Mouse (Mus musculus) heart, embryonic 11.5 days (tissue): ENCODE results near the gene Adamts18. TPM values are rescaled to one million over a fixed set of nuclear protein-coding genes. Genes with fewer than 3 reads are reported as not detected.
"Not testable (repeated sequence)": the region's sequence is repeated elsewhere in the genome, so short reads cannot be mapped to it uniquely, and the experiment has no call there.

Experiments used
- ATAC-seq: fragments of 200-750 bp; cut with Nextera tagmentation; replicated peaks from 2 replicates; pipeline ENCODE4 v1.8.0; 2017; ENCODE audit warnings: moderate library complexity; ENCODE audit not compliant: insufficient number of reproducible peaks, low FRiP score, low TSS enrichment
- H3K27ac ChIP-seq: fragments of 300-500 bp; sonication (generic); 2 replicates; pipeline ENCODE4 v1.5.1; 2014; ENCODE audit warnings: mild to moderate bottlenecking, low read depth, low read length
- H3K27me3 ChIP-seq: fragments of 300-500 bp; sonication (generic); 2 replicates; pipeline ENCODE4 v1.6.1; 2014; ENCODE audit warnings: mild to moderate bottlenecking, low read length, mixed read lengths; ENCODE audit not compliant: control insufficient read depth, insufficient read depth
- H3K36me3 ChIP-seq: fragments of 300-500 bp; sonication (generic); 2 replicates; pipeline ENCODE4 v1.6.1; 2014; ENCODE audit warnings: mild to moderate bottlenecking, low read length, moderate library complexity, mixed read lengths; ENCODE audit not compliant: control insufficient read depth, insufficient read depth
- H3K4me1 ChIP-seq: fragments of 300-500 bp; sonication (generic); 2 replicates; pipeline ENCODE4 v1.6.1; 2014; ENCODE audit warnings: low read length; ENCODE audit not compliant: control insufficient read depth, insufficient read depth
- H3K4me2 ChIP-seq: fragments of 300-500 bp; sonication (generic); 2 replicates; pipeline ENCODE4 v1.6.1; 2014; ENCODE audit warnings: mild to moderate bottlenecking, moderate library complexity
- H3K4me3 ChIP-seq: fragments of 300-500 bp; sonication (generic); 2 replicates; pipeline ENCODE4 v1.5.1; 2014; ENCODE audit warnings: low read depth, low read length
- H3K9ac ChIP-seq: fragments of 300-500 bp; sonication (generic); 2 replicates; pipeline ENCODE4 v1.6.1; 2014; ENCODE audit warnings: mild to moderate bottlenecking, low read depth, low read length, moderate library complexity
- H3K9me3 ChIP-seq: fragments of 300-500 bp; sonication (generic); replicated peaks from 2 replicates; pipeline ENCODE4 v1.6.1; 2016; ENCODE audit warnings: low read length; ENCODE audit not compliant: control insufficient read depth
- WGBS: fragments of 180-500 bp; shearing (Covaris S2); extraction: QIAGEN DNeasy Blood & Tissue Kit; methylation state at CpG from one replicate; pipeline ENCODE4 v1.1.7; 2014; ENCODE audit not compliant: insufficient replicate concordance; 5-methylcytosine and 5-hydroxymethylcytosine counted together
- polyA plus RNA-seq: library from polyadenylated mRNA; unstranded; fragments of >200 nt; fragmentation: Nextera tagmentation; extraction: Ambion mirVana; gene quantifications from 2 replicates; pipeline ENCODE4 v1.2.1, GENCODE M21; 2014

Adamts18 gene
- polyA plus RNA-seq, 1 experiment from 2014 or later = 4.6 TPM

DNA sequence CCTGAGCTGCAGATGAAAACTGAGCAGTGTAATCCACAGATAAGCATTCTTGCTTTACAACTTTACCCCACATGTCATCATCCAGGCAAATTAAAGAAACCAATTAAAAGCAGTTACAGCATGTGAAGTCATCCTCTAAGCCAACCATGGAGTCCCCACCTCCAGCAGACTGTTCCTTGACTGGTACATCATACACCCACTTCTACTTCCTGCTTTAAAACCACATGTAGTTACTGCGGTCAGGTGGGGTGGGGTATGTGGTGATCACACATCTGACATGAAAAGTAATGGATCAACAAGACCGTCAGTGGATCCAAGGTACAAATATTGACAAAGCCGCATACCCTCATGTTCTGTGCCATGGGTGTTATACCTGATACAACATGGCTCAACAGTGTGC lies 21.3 kb downstream of the Adamts18 start:
- Histone ChIP-seq H3K36me3 (no peaks in the 10 kb centered on the region), H3K9ac (no peak overlapping the region), H3K4me1 (no peaks in the 10 kb centered on the region), H3K4me2 (no peak overlapping the region), H3K27ac (no peak overlapping the region), H3K4me3 (no peak overlapping the region), H3K9me3 (no peaks in the 10 kb centered on the region), H3K27me3 (no peaks in the 10 kb centered on the region)
- WGBS = 88% methylated on average over 3 of the region's 3 CpGs
- ATAC-seq = no peak

GRCm38 (mm10) chr8:113820983-113821587 lies 27.5 kb downstream of the Adamts18 start:
- H3K4me3 ChIP-seq = no peak overlapping the region
- WGBS = 55% methylated on average over 16 of the region's 16 CpGs
- H3K4me2 ChIP-seq = no peak overlapping the region
- no peaks in the 10 kb centered on the region for H3K27me3 ChIP-seq
- H3K9ac ChIP-seq = no peak overlapping the region
- no peak overlapping the region for H3K27ac ChIP-seq
- H3K9me3 ChIP-seq = no peaks in the 10 kb centered on the region
- H3K4me1 ChIP-seq = no peaks in the 10 kb centered on the region
- no peak for ATAC-seq
- no peaks in the 10 kb centered on the region for H3K36me3 ChIP-seq

DNA sequence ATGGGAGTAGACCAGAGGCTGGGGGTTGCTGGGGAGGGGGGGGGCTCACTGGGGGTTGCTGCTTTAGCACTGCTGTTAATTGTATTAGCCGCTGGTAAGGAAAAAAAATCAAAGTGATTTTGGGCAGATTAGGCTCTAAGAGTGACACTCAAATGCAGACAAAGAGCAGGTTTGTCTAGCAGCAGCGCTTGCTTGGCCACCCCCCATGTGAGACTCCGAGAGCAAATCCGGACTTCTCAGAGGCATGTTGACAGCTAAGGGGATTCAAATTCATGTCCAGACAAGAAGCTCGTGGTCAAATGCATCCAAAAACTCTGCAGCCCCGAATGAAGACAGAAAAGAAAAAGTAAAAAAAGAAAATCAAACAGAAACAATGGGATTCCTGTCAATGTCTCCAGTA lies 34.6 kb downstream of the Adamts18 start:
- H3K27ac ChIP-seq = no peak overlapping the region
- no peak overlapping the region for H3K4me2 ChIP-seq
- no peak for ATAC-seq
- H3K27me3 ChIP-seq = no peaks in the 10 kb centered on the region
- no peaks in the 10 kb centered on the region for H3K9me3 ChIP-seq
- no peaks in the 10 kb centered on the region for H3K4me1 ChIP-seq
- WGBS = 52% methylated on average over 6 of the region's 6 CpGs
- H3K4me3 ChIP-seq = no peak overlapping the region
- H3K36me3 ChIP-seq = no peaks in the 10 kb centered on the region
- H3K9ac ChIP-seq = no peak overlapping the region

GRCm38 (mm10) chr8:113811521-113811920 lies 37.0 kb downstream of the Adamts18 start:
- 53% methylated on average over 4 of the region's 4 CpGs for WGBS
- Histone ChIP-seq H3K27me3 (no peaks in the 10 kb centered on the region), H3K27ac (no peak overlapping the region), H3K9me3 (no peaks in the 10 kb centered on the region), H3K9ac (no peak overlapping the region), H3K4me2 (no peak overlapping the region), H3K4me3 (no peak overlapping the region), H3K36me3 (no peaks in the 10 kb centered on the region), H3K4me1 (no peaks in the 10 kb centered on the region)
- no peak for ATAC-seq

GRCm38 (mm10) chr8:113809929-113810328 lies 38.6 kb downstream of the Adamts18 start:
- Histone ChIP-seq H3K9ac (no peak overlapping the region), H3K4me2 (no peak overlapping the region), H3K9me3 (no peaks in the 10 kb centered on the region), H3K4me3 (no peak overlapping the region), H3K4me1 (no peaks in the 10 kb centered on the region), H3K27ac (no peak overlapping the region), H3K36me3 (no peaks in the 10 kb centered on the region), H3K27me3 (no peaks in the 10 kb centered on the region)
- no peak for ATAC-seq
- 81% methylated on average over 5 of the region's 5 CpGs for WGBS

GRCm38 (mm10) chr8:113803830-113804611 lies 44.5 kb downstream of the Adamts18 start:
- Histone ChIP-seq H3K27ac (no peak overlapping the region), H3K4me2 (no peak overlapping the region), H3K9ac (no peak overlapping the region), H3K9me3 (no peaks in the 10 kb centered on the region), H3K4me3 (no peak overlapping the region), H3K36me3 (no peaks in the 10 kb centered on the region), H3K27me3 (no peaks in the 10 kb centered on the region), H3K4me1 (no peaks in the 10 kb centered on the region)
- 76% methylated on average over 12 of the region's 12 CpGs for WGBS
- no peak for ATAC-seq

- WGBS = 61% methylated on average over 5 of the region's 5 CpGs
- Histone ChIP-seq H3K4me2 (no peak overlapping the region), H3K27ac (no peak overlapping the region), H3K4me3 (no peak overlapping the region), H3K36me3 (no peaks in the 10 kb centered on the region), H3K9ac (no peak overlapping the region), H3K4me1 (no peaks in the 10 kb centered on the region), H3K27me3 (no peaks in the 10 kb centered on the region), H3K9me3 (no peaks in the 10 kb centered on the region)
- no peak for ATAC-seq
These were observed 47.0 kb downstream of the Adamts18 start for GRCm38 (mm10) chr8:113801551-113801950.

GRCm38 (mm10) chr8:113800556-113800955 lies 48.0 kb downstream of the Adamts18 start:
- not testable (repeated sequence) for H3K4me2 ChIP-seq, H3K27me3 ChIP-seq, H3K4me3 ChIP-seq, H3K27ac ChIP-seq, H3K4me1 ChIP-seq, ATAC-seq, H3K9me3 ChIP-seq, H3K36me3 ChIP-seq, H3K9ac ChIP-seq
- WGBS = no CpG with 5 or more reads among the region's 5 CpGs

DNA sequence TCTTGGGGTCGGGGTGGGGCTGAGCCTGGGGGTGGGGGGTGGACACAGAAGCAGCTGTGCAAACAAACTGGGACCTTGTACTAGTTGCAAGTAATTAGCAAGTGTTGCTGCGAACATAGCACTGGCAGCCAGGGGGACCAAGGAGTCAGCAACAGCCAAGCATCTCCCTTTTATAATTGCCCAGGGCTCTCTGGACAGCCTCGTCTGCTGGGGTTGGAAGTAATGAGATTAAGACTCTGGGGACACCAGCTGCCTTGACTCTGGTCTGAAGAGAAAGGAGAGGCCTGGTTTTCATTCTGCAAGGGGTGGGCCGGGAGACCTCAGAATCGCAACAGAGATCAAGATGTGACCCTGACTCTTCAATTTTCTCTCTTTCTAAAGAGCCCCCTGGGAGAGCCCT lies 49.0 kb downstream of the Adamts18 start:
- Histone ChIP-seq H3K27me3 (no peaks in the 10 kb centered on the region), H3K9me3 (no peaks in the 10 kb centered on the region), H3K36me3 (no peaks in the 10 kb centered on the region), H3K4me3 (no peak overlapping the region), H3K4me2 (no peak overlapping the region), H3K4me1 (no peaks in the 10 kb centered on the region), H3K9ac (no peak overlapping the region), H3K27ac (no peak overlapping the region)
- ATAC-seq = no peak
- WGBS = no CpG with 5 or more reads among the region's 5 CpGs
